Mouse (Mus musculus): ENCODE results near the gene Trim27. TPM values are rescaled to one million over a fixed set of nuclear protein-coding genes. Genes with fewer than 3 reads are reported as not detected.

Gene Trim27
- polyA plus RNA-seq, 1 experiment = 9.1 TPM

DNA sequence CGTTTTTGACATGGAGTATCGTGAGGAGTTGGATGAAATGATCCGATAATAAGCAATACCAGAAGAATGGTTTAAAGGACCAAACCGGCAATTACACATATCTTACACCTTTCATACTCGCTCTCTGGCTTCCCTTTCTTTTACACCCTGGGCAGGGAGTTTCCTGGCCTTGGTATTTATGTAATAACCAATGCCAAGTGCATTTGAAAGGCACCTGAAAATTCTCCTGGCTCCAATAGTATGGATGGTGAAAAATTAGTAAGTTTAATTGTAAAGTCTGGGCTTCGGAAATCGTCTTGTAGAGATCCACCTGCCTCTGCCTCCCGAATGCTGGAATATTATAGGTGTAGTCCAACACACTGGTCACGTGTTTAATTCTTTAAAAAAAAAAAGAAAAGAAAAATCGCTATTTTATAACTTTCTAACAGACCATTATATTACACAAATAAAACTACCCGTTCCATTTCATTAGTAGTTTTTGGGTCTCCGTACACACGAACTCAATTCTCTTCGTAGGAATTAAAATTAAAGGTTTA, 10.1 kb upstream of the Trim27 start:
- Histone ChIP-seq H3K27ac (replicated peaks; ENCODE audit: low read depth, low read length) (no peak overlapping the region), H3K4me3 (ENCODE audit: insufficient read depth, low read depth, low read length) (peak overlapping the region; percentile 66), H3K4me1 (ENCODE audit: control insufficient read depth, insufficient read depth, insufficient read length, low read length) (peaks cover 4% of the 10 kb centered on the region; the same call in 1 of the 2 replicates)

DNA sequence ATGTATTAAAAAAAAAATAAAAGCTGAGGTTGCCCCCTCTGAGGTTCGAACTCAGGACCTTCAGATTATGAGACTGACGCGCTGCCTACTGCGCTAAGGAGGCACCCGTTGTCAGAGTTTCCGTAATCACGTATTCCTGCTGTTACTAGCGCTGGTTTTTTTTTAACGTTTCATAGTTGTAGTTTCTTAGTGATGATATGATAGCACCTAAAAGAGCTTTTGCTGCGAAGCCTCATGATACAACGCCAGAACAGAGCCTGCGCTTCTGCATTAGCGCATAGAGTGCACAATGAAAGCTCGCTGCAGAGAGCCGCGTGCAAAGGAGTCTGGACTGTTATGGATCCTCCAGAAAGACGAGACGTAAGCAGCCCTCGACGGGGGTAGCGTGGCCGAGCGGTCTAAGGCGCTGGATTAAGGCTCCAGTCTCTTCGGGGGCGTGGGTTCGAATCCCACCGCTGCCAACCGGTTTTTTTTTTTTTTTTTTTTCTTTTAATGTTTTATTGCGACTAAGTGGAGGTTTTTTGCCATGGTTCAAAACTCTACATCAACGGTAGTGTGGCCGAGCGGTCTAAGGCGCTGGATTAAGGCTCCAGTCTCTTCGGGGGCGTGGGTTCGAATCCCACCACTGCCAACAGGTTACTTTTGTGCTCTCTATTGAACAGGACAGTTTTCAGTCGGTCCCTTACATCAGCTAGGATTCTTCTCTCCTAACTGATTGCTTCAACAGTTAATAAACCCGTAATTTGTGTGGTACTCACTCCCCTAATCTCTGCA, 9.4 kb upstream of the Trim27 start:
- Histone ChIP-seq H3K4me3 (ENCODE audit: insufficient read depth, low read depth, low read length) (peak overlapping the region; percentile 81), H3K27ac (replicated peaks; ENCODE audit: low read depth, low read length) (no peak overlapping the region), H3K4me1 (ENCODE audit: control insufficient read depth, insufficient read depth, insufficient read length, low read length) (peaks cover 4% of the 10 kb centered on the region; the same call in 1 of the 2 replicates)

DNA sequence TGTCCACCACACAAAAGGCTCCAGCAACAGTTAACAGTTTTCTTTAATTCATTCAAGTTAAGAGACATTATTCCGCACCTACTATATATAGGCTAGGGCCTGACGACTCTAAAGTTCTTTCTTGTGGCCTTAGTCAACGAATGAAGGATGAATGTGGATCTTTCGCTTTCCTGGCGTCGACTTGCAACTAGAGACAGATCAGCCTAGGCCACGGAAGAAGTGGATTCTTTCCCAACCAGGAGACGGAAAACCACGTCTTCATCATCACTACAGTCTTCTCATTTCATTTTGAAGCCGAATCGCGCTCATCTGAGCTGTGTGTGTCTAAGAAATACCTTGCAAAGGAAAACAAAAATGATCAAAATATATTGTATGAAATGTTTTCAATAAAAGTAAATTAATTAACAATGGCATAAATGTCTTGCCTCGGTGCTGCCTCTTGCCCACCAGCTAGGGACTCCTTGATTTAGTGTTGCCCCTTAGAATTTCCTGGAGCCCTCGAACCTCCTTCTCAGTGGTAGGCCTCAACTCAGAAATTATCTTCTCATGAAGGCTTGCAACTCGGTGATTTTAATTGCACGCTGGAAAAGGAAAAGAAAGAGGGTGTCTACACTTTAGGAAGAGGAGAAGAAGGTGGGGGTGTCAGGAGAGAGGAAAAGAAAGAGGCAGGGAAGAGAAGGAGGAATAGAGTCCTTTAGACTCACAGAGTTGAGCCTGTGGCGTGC, 8.7 kb upstream of the Trim27 start:
- Histone ChIP-seq H3K4me3 (ENCODE audit: insufficient read depth, low read depth, low read length) (0 out of 2 replicates have a peak overlapping the region, but pooled peaks have one; percentile 9), H3K27ac (replicated peaks; ENCODE audit: low read depth, low read length) (no peak overlapping the region), H3K4me1 (ENCODE audit: control insufficient read depth, insufficient read depth, insufficient read length, low read length) (peaks cover 4% of the 10 kb centered on the region; the same call in 1 of the 2 replicates)

- H3K4me3 ChIP-seq (ENCODE audit: insufficient read depth, low read depth, low read length) = 0 out of 2 replicates have a peak overlapping the region, but pooled peaks have one; percentile 9
- peaks cover 4% of the 10 kb centered on the region; the same call in 1 of the 2 replicates for H3K4me1 ChIP-seq (ENCODE audit: control insufficient read depth, insufficient read depth, insufficient read length, low read length)
- H3K27ac ChIP-seq (replicated peaks; ENCODE audit: low read depth, low read length) = no peak overlapping the region
These were observed 8.1 kb upstream of the Trim27 start for GRCm38 (mm10) chr13:21171156-21171530.

GRCm38 (mm10) chr13:21171600-21172150, 7.6 kb upstream of the Trim27 start:
- Histone ChIP-seq H3K4me3 (ENCODE audit: insufficient read depth, low read depth, low read length) (peak overlapping the region; percentile 31), H3K4me1 (ENCODE audit: control insufficient read depth, insufficient read depth, insufficient read length, low read length) (peaks cover 4% of the 10 kb centered on the region; the same call in 1 of the 2 replicates), H3K27ac (replicated peaks; ENCODE audit: low read depth, low read length) (no peak overlapping the region)

DNA sequence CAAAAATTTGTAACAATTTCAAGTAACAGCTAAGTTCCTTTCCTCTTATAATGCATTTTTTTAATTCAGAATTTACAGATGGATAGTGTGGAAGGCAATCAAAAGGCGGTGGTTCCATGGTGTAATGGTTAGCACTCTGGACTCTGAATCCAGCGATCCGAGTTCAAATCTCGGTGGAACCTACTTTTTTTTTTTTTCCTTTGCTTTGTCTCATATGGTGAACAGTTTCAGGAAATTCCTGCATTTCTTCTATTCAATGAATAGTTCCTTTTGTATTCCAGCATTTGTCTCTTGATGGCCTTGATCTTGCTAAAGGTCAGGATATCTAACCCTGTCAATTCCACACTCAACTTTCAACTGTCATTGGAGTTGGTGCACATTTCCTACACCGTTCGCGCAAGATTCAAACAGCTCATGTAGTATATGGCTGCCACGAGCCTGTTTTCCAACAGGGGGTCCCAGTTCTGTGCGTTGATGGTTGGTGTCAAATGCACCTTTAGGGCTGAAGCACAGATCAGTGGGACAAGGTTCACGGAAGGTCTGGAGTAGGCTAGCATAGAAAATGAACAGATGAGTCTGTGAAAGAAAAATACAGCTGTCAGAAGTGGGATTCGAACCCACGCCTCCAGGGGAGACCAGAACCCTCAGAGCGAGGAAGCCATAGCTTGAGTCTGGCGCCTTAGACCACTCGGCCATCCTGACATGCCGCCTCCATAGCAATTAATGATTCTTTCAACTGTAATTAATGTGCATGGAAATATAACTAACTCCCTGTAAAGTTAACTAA, 6.8 kb upstream of the Trim27 start:
- H3K27ac ChIP-seq (replicated peaks; ENCODE audit: low read depth, low read length) = 0 out of 2 replicates have a peak overlapping the region, but pooled peaks have one; percentile 36
- H3K4me1 ChIP-seq (ENCODE audit: control insufficient read depth, insufficient read depth, insufficient read length, low read length) = 0 out of 2 replicates have a peak, but pooled peaks cover 2% of the 10 kb centered on the region
- H3K4me3 ChIP-seq (ENCODE audit: insufficient read depth, low read depth, low read length) = peak overlapping the region; percentile 69

DNA sequence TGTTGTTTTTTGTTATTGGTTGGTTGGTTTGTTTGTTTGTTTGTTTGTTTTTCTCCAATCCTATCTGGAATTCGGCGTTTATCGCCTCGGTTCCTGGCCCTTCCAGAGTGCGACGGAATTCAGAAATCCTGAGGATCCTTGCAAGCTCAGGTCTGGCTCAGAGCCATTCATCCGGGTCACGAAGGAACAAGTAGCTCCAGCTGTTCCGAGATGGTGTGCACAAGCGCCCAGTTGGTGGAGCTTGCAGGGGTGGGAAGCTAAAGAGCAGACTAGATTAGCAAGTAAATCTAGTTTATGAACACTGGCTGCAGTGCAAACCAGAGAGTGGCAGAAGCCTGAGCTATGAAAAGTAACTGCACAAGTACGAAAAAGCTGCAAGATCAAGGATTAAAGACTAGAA, 6.2 kb upstream of the Trim27 start:
- Histone ChIP-seq H3K4me3 (ENCODE audit: insufficient read depth, low read depth, low read length) (peak overlapping the region; percentile 69), H3K27ac (replicated peaks; ENCODE audit: low read depth, low read length) (peak overlapping the region; percentile 5; the same call in 1 of the 2 replicates), H3K4me1 (ENCODE audit: control insufficient read depth, insufficient read depth, insufficient read length, low read length) (0 out of 2 replicates have a peak, but pooled peaks cover 2% of the 10 kb centered on the region)

DNA sequence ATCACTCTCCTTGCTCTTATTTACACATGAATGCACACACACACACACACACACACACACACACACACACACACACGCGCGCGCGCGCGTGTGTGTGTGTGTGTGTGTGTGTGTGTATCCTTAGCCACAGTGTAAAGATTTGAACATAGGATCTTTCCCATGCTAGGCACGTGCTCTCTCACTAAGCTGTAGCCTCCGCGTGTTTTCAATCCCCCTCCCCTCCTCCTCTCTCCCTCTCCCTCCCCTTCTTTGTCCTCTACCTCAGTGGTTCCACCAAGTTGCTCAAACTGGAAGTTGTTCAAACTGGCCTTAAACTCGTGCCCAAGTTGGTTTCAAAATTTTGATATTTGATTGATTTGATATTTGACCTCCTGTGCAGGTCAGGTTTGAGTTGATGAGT, 2.5 kb upstream of the Trim27 start:
- no peak overlapping the region for H3K27ac ChIP-seq (replicated peaks; ENCODE audit: low read depth, low read length)
- H3K4me3 ChIP-seq (ENCODE audit: insufficient read depth, low read depth, low read length) = no peak overlapping the region
- H3K4me1 ChIP-seq (ENCODE audit: control insufficient read depth, insufficient read depth, insufficient read length, low read length) = peaks cover 4% of the 10 kb centered on the region; the same call in 1 of the 2 replicates

- no peak overlapping the region for H3K4me3 ChIP-seq (ENCODE audit: insufficient read depth, low read depth, low read length)
- peaks cover 2% of the 10 kb centered on the region; the same call in 1 of the 2 replicates for H3K4me1 ChIP-seq (ENCODE audit: control insufficient read depth, insufficient read depth, insufficient read length, low read length)
- H3K27ac ChIP-seq (replicated peaks; ENCODE audit: low read depth, low read length) = no peak overlapping the region
These were observed 1.6 kb upstream of the Trim27 start for GRCm38 (mm10) chr13:21177657-21178056.

GRCm38 (mm10) chr13:21178364-21178763, 881 bp upstream of the Trim27 start:
- no peak overlapping the region for H3K27ac ChIP-seq (replicated peaks; ENCODE audit: low read depth, low read length)
- peak overlapping the region; percentile 18; the same call in 1 of the 2 replicates for H3K4me3 ChIP-seq (ENCODE audit: insufficient read depth, low read depth, low read length)
- peaks cover 2% of the 10 kb centered on the region; the same call in 1 of the 2 replicates for H3K4me1 ChIP-seq (ENCODE audit: control insufficient read depth, insufficient read depth, insufficient read length, low read length)

DNA sequence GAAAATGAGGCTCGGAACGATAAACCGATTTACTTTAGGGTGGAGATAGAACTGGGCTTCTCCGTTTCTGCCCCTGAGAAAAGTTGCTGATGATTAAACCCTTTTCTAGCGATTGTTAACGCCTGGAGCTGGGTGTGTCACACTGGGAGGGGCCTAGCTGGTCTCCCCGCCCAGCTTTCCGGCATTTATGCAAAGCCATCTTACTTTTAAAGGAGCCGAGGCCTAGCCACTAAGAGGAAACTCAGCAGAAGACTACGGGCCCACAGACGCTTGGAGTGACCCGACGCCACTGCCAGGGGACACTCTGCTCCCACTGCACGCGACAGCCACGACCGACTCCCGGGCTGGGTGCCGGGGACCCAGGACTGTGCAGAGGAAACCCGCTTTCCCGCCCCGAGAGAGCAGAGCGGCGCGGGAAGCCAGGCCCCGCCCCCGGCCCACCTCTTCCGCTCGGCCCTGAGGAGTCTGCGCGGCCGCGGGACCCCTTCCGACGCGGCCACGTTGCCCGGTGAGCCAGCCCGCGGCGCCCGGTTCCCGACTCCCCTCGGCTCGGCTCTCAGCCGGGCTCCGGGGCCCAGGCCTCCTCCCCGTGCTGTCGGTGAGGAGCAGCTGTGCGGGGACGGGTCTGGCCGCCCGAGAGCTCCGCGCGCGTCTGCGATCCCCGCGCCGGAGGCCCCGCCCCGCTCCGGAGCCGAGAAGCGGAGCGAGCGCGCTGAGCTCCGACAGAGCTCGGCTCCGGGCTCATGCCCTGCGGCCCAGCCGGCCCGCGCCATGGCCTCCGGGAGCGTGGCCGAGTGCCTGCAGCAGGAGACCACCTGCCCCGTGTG, 692 bp downstream of the Trim27 start:
- Histone ChIP-seq H3K4me1 (ENCODE audit: control insufficient read depth, insufficient read depth, insufficient read length, low read length) (peaks cover 2% of the 10 kb centered on the region; the same call in 1 of the 2 replicates), H3K27ac (replicated peaks; ENCODE audit: low read depth, low read length) (peak overlapping the region; percentile 91), H3K4me3 (ENCODE audit: insufficient read depth, low read depth, low read length) (peak overlapping the region; percentile 94)

- H3K4me3 ChIP-seq (ENCODE audit: insufficient read depth, low read depth, low read length) = peak overlapping the region; percentile 94
- peaks cover 2% of the 10 kb centered on the region; the same call in 1 of the 2 replicates for H3K4me1 ChIP-seq (ENCODE audit: control insufficient read depth, insufficient read depth, insufficient read length, low read length)
- H3K27ac ChIP-seq (replicated peaks; ENCODE audit: low read depth, low read length) = peak overlapping the region; percentile 64
These were observed 1.6 kb downstream of the Trim27 start for GRCm38 (mm10) chr13:21180551-21181530.

DNA sequence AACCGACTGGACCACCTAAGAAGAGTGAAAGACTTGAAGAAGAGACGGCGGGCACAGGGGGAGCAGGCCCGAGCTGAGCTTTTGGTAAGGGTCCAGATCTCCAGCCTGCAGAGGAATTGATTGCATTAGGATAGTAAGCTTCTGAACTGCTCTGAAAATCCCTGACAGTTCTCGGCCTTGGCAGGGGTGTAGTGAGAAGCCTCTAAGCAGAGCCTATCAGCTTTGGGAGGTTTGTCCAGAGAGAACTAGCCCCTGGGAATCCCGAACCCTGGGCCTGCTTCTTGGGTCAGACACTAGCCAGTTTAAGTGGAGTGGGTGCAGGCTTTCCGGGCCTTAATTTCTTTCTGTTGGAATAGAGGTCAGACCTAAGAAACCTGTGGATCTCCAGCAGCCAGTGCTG, 2.8 kb downstream of the Trim27 start:
- no peak overlapping the region for H3K27ac ChIP-seq (replicated peaks; ENCODE audit: low read depth, low read length)
- peaks cover 2% of the 10 kb centered on the region; the same call in 1 of the 2 replicates for H3K4me1 ChIP-seq (ENCODE audit: control insufficient read depth, insufficient read depth, insufficient read length, low read length)
- no peak overlapping the region for H3K4me3 ChIP-seq (ENCODE audit: insufficient read depth, low read depth, low read length)
